Mouse (Mus musculus): ENCODE results near the gene Ttc30a1.

The Ttc30a1 gene

DNA sequence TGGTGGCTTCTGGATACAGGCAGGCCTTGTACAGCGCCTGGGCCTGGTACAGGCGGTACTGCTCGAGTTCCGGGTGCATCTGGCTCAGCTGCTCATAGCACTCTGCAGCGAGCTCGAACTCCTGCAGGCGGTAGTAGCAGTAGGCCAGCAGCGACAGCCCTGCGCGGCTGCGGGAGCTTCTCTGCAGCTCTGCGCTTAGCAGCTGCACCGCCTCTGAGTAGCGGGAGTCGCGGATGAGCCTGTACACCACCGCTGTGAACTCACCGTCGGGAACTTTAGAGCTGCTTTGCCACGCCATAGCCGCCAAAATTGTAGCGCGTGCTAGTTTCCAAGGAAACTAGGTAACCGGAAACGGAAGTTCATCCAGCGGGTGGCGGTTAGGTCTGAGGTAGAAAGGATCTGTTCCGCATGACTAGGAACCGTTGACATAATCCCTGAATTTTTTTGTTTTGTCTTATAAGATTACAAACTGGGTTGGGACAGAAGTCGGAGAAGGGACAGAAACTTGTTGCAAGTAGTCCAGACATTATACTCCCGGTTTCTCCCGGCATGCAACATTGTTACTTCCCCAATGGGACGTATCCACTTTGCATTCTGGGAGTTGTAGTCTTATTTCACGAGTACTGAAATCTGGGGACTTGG lies at the start of gene Ttc30a1:
TSS of gene Ttc30a1 (minus strand) at position 528 of the 642 bp plus-strand sequence.
- DNase-seq, result peak; percentile 78

DNA sequence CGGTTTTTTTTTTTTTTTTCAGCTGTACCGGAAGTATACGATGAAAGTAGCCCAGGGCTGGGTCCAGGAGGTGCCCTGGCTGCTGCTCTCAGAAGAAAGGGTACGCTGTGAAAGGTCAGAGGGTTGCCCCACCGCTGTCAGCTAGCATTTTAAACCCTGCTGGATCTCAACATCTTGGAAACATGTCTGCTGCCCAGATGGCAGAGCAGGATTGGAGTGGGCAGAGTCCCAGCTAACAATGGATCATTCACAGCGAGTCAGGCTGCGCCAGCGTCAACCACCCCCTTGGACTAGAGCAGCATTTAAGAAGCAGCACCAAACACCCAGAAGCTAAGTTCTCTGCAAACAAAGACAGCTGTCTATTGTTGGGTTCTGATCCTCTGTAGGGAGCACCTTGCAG lies 48.3 kb upstream of the Ttc30a1 start:
- peak; percentile 89 for DNase-seq

DNA sequence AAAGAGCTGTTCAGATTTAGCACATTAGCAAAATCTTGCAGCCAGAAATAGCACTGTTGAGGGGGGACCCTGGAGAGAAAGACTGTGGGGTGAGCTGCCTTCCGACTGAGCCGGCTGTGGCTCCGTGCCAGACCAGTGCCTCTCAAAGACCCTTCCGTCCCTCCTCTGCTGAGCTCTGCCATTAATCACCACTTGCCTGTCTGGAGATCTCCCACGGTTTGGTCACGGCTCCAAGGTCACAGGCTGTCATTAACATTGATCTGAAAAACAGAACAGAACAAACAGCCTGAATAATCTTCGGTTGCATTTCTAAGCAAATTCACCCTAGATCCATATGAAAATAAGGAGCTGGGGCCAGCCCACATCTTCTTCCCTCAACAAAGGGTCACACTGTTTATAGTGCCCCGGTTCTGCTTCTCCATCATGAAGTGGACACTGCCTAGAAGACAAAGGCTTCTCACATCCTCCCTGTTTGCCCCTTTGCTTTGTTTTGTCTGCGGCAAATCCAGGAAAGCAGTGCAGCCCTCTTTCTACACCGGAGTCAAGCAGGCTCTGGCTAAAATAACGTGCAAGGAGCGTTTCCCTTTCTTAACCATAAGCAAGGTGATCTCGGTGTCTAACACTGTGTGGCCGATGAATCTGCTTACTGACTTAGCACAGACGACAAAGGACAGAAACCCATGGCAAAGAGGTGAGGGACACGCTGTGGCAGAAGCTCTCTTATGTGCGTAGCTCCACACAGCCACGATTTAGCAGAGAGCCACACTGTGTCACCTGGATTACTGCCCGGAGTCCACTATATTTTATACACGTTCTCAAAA lies 47.5 kb upstream of the Ttc30a1 start:
- DNase-seq, result peak; percentile 15

DNA sequence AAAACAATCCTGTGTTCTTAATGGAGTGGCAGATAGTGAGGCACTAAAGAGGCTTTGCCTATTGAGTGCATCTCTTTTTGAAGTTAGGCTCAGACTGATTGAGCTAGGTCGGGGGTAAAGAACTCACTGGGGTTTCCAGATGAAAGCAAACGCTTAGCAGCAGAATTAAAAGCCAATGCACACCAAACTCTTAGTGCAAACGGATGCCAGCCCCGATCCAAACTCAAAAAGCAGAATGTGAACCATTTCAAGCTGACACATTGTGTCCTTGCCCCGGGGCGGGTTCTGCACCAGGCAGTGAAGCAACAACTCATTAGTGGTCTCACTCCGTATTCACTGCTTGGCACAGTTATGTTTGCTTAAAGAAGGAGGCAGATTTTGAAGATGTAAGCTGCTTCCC lies 35.1 kb upstream of the Ttc30a1 start:
- DNase-seq, result no peak

DNA sequence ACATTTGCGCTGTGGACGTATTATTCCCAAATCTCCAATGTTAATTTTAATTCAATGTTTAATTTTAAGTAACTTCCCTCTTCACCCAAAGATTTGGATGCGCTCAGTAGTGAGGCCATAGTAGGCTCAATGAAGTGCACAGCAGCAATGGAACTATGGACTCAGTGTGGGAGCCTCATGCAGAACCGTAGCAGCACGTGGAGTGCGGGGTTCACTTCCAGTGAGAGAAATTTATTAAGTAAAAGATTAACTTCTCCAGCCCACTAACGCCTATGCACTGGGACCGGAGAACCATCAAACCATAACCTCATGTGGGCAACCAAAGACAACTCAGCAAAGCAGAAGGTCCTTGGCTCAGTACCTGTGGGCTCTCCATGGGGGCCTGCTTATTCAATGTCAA lies 34.4 kb upstream of the Ttc30a1 start:
- DNase-seq, result no peak

DNA sequence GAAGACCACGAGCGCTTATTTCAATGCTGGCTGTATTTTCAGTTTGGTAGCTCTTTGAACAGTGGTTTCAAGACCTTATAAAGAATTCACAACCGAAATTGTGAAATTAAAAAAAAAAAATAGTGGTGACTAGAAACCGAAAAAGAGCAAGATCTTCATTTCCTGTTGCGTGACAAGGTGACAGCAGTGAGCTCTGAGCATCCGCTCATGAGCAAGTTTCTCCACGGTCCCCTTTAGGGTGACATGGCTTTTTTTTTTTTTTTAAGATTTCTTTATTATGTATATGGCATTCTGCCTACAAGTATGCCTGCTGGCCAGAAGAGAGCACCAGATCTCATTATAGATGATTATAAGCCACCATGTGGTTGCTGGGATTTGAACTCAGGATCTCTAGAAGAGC lies 33.7 kb upstream of the Ttc30a1 start:
- no peak for DNase-seq

DNA sequence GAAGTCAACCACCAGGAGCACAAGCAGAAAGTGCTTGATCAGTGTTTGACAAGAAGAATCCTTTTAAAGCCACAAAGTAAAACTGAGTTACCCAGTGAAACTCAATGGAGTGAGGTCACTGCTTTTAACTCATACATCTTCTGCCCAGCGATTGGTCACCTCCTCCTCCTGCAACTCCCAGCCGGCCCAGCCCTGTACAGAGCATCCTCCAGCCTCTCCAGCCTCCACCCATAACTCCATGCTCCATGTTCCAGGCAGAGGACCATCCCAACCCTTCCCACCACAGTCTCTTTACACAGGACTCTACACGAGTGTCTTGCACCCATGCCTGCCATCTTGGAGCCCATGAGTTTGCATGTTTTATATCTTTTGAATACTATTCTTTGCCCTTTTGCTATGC lies 32.9 kb upstream of the Ttc30a1 start:
- DNase-seq, result no peak

DNA sequence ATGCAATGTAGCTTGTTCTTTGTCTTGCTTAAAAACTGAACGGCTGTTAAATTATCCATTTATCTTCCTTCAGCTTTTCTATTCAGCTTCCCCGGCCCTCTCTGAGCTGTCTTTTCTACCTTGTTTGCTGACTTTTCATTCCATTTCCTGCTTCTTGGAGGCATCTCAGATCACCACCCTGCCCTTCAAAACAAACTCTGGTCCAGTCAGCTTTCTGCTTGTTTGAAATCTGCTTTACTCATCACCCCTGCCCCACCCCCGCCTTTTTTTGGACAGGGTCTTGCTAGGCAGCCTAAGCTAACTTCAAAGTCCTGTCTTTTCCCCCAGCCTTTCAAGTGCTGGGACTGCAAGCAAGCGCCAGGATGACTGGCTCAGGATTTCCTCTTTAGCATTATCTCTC lies 24.4 kb upstream of the Ttc30a1 start:
- DNase-seq, result no peak

DNA sequence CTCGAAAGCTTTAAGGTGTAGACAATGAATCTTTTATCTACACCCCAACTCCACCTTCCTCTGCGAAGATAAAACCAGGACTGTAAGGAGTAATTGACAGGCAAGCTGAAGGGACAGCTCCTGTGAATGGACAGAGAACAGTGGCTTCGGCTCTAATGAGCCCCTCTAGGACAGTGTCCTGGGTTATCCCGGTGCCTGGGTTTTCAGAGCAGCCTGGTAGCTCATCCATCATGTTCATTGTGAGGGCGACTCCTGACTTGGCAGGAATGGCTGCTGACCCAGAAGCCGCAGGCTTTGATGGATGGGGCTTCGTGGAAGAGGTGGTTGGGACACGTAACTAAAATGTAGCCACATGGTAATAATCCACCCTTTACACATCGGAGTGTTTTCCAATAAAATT lies 21.1 kb upstream of the Ttc30a1 start:
- no peak for DNase-seq

DNA sequence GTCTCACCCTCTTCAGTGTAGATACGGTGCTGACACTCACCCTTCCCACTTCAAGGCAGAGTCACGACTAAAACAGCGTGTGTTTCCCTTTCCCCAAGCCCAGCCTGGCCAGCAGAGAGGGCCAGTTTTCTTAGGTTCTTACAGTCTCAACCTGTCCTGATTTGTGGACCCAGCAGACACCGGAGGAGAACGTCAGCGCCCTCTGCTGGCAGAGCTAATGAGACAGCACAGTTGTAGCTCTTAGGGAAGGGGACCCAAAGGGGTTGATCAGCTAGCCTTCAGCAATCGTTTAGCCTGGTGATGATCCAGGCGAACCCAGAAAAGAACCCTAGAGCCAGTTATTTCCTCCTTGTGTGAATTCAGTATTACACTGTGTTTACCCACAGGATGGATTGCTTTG lies 19.6 kb upstream of the Ttc30a1 start:
- DNase-seq, result peak; percentile 39

DNA sequence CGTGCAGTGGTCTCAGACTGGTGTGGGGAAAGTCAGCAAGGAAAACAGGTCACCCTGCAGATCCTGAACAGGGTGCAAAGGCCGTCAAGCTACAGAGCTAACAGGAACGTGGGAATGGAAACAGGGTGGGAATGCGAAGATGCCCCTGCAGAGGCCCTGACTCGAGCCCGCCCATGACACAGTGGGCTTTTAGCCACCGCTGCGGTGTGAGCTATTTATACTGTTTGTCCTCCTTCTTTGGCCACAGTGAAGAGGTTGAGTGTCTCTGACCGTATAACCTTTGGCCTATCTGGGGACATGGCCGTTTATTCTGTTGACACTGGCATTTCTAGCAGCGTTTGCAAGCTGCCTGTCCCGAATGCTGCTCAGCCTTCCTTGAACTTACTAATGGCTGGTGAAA lies 17.9 kb upstream of the Ttc30a1 start:
- no peak for DNase-seq

DNA sequence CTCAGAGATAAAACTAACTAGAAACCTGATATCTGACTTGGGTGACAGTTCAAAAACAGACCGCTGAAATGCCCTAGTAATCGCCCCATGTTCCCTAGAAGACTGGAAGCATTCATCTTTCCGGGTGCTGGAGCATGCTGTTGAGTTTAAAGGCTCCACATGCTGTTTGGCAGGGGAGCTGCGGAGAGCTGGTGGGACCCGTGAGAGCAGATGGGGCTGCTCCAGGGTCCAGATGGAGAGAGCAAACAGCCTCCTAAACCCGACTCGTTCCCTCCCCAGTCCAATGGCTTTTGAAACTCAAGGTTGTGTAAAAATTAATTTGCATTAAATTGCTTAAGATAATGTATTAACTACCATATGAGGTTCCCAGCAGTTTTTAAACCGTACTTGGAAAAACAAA lies 16.9 kb upstream of the Ttc30a1 start:
- DNase-seq, result no peak

DNA sequence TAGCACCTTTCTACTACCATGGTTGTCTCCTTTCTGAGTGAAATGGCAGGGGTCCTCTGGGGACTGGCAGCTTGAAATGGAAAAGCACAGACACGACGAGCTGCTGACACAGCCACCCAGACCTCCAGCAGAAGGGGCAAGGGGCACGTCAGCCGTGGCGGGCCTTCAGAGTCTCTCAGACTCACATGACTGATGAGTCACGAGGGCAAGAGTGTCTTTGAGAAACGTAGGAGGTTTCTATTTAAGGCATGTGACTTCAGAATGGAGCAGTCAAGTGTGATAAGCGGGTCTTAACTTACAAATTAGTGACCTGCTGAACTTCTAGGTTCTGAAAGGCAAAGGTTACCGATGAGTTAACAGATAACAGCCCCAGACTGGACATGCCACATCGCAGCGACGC lies 16.0 kb upstream of the Ttc30a1 start:
- DNase-seq, result no peak

DNA sequence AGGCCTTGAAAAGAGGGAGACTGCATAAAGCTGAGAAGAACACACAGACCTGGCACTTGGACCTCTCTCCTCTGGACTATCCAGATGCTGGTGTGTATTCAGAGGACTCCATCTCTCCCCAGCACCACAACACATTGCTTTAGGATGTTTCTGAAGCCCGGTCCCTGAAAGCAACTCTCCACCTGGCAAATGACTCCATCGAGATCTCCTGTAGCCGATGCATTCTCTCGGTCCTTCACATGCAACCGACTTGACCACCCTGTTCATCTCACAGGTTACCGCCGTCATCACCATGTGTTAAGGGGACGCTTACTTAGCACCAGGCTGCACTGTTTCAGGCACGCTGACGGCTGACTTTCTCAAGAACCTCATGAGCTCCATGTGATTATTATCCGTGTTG lies 13.1 kb upstream of the Ttc30a1 start:
- no peak for DNase-seq

DNA sequence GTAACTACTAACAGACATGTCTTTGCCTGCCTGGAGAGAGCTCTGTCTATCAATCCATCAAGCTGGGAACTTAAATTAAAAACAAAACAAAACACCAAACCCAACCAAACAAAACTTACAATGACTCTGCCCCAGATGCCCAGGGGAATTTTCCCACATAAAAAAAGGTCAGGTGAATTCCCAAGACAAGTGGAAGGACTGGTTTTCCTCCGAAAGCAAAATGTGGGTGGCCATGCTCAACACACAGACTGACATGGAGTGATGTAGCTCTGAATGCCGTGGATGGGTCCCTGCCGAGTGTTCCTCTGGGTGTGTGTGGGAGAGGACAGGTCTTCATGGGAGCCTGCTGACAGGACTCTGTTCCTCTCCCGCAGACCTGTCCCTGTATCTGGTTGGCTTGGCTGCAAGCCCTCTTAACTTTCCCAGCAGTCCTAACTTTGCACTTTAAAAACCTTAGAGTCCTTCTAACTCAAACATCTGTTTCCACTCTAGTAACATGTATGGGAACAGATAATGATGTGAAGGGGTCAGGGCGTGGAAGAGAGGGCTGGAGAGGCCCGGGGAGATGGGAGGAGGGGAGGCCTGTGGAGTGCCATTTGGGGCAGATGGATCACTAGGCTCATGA lies 9.9 kb upstream of the Ttc30a1 start:
- DNase-seq, result no peak

DNA sequence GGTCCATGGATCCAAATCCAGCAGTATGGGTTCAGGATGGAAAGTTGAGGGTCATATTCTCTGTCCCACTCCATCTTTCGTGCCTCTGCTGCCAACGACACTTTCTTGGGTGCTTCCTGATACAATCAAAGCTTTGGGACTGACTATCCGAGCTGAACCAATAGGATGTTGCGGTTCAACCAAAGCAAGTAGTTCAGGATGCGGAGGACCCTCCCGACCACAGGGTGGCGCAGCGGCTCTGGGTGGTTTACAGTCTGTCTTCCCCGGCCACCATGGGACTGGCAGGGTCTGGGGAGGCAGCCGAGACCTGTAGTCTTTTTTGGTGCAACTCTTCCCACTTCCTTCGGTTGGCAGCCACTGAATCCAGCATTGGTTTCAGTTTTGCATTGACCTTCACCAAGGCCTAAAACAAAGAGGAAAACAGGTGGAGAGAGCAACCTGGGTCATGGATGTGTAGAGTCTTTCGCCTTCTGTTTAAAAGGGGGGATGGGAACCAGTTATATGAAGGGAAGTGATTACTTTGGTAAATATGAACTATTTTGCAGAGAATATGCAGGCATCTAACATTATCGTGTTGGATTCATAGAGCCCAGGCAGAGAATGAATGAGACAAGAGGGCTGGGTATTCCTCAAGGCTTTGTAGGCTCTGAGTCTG lies 9.2 kb upstream of the Ttc30a1 start:
- peak; percentile 48 for DNase-seq

DNA sequence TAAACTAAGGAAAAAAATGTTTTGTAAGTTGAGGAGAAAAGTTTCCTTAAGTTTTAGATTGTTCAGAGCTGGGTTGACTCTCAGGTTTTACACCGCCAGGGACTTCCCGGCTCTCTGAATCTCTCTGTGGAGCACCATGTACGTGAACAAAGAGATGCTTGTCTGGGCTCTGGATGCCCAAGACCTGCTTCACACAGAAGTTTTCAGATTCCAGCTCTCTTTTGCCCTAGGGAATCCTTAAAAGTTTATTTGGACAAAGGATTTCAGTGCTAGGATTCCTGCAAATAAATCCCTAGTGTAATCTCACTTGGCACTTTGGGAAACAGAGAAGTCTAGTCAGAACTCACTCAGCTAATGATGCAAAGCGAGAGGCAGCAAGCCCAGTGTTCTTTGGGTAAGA lies 7.9 kb upstream of the Ttc30a1 start:
- no peak for DNase-seq

DNA sequence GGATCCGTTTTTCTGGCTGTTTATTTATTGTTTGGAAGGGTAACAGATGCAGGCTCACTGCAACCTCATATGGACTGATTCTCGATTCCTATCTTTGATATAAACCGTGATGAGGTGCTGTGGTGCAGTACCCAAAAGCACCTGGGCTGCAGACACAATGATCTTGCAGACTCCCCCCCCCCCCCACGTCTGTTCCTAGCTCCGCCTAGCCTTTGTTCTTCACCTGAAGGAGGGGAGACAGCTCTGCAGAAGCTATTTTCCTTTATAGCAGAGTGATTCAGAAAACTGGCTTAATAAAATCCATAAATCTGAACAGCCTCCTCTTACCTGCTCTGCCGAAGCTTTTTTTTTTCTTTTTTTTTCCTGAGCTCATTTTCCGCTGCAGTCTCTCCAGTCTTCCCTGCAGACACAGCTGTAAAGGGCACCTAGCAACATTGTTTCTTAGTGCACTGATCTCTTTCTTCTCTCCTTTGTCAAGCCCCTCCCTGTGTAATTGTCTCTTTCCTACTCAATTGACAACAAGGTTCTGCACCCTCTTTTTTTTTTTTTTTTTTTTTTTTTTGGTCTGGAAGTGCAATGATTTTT lies 7.1 kb upstream of the Ttc30a1 start:
- no peak for DNase-seq

DNA sequence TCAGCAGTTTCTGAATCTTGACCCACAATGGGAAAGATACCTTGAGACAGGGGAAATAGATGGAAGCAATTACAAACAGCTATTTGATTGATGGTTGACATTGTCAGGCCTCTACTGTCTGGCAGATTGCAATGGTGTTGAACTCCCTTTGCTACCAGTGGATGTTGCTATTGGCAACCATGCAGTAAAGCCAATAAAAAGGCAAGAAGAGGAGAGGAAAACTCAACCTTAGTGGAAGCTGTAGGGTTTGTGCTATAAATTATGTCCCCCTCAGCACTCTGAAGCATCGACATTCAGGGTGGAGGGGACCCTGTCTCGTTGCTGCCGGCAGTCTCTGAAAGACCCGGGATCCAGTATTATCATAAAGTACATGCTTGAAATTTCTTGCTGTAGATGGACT lies 6.6 kb upstream of the Ttc30a1 start:
- no peak for DNase-seq

DNA sequence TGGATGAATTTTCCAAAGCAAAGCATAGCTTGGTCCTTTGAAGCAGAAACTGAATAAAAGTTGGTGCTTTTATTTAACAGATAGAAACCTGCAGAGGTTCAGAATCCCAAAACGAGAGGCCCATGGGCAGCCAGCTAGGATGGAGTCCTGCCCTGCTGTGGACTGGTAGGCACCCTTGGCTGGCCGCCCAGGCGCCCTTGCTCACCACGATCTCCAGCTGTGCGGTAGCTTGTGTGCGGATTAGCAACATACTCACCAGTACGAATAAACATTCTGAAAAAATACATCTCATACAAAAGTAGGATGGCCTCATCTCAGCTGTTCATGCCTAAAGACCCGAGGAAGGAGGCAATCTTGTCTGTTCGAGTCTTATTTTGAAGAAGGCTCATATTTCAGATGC lies 6.0 kb upstream of the Ttc30a1 start:
- no peak for DNase-seq

DNA sequence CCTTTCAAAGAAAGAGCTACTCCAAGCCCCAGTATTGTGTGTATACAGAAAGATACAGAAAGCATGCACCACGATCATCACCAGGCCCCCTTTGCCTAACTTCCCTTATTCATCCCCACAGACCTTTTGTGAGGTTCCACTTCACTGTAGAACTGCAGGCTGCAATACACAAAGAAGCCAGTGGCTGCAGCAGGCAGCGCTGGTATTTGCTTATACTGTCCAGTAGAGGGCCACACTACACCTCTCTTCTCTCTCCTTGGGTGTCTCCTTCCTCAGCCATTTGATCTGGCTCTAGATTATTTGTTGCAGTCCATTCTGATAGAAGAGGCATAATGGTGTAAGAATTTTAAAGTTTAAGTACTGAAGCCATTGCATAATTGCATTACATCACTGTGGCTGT lies 3.4 kb upstream of the Ttc30a1 start:
- peak; percentile 67 for DNase-seq

DNA sequence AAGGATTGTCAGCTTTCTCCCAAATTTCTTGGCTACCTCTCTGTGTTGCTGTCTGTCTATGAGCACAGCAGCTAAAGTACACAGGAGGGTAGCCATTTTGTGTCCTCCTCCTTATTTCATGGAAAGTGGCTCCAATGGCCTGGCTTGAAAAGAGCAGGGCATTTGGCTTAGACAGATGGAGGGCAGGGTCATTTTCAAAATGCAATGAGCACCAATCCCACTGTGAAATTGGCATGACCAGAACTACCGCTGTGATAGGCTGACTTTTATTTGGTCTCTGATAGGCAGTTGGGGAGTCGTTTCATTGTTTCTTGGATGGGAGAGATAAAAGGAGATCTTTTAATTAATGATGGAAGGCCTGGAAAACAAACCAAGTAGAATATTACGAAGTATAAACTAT lies 2.1 kb upstream of the Ttc30a1 start:
- no peak for DNase-seq

DNA sequence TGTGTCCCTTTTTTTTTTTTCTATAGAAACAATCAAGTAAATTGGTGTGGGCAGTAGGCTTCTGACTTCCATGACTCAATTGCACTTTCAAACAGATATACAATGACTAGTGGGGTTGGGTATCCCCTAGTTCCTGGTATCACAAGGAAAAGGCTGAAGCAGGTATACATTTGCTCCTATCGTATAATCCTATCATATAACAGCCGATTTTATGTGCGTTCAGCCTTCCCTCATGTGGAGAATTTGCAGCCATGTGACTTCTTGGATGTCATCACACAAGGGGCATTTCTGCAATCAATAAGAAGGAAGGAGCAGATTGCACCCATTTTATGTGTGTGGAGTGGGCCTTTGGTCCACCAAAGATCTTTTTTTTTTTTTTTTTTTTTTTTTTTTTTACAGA lies 1.3 kb upstream of the Ttc30a1 start:
- DNase-seq, result no peak

Data from right cerebral cortex, adult 18-20 months (tissue).